Mouse (Mus musculus) stomach, embryonic 15.5 days (tissue): ENCODE data around the gene Mylip. TPM values are rescaled to one million over a fixed set of nuclear protein-coding genes. Genes with fewer than 3 reads are reported as not detected.

Experiments used
- ATAC-seq: fragments of 200-750 bp; cut with Nextera tagmentation; 2 replicates; pipeline ENCODE4 v1.8.0; 2017; ENCODE audit warnings: low read depth, moderate number of reproducible peaks, moderate TSS enrichment; ENCODE audit not compliant: insufficient read depth, low FRiP score
- H3K27ac ChIP-seq: fragments of 300-500 bp; sonication (generic); 2 replicates; pipeline ENCODE4 v1.5.1; 2015; ENCODE audit warnings: mild to moderate bottlenecking, inconsistent platforms
- H3K27me3 ChIP-seq: fragments of 300-500 bp; sonication (generic); replicated peaks from 2 replicates; pipeline ENCODE4 v1.6.1; 2015; ENCODE audit warnings: inconsistent platforms
- H3K36me3 ChIP-seq: fragments of 300-500 bp; sonication (generic); 2 replicates; pipeline ENCODE4 v1.6.1; 2015; ENCODE audit warnings: inconsistent platforms
- H3K4me1 ChIP-seq: fragments of 300-500 bp; sonication (generic); 2 replicates; pipeline ENCODE4 v1.6.1; 2015; ENCODE audit warnings: inconsistent platforms
- H3K4me2 ChIP-seq: fragments of 300-500 bp; sonication (generic); 2 replicates; pipeline ENCODE4 v1.6.1; 2015; ENCODE audit warnings: mild to moderate bottlenecking, inconsistent platforms
- H3K4me3 ChIP-seq: fragments of 300-500 bp; sonication (generic); replicated peaks from 2 replicates; pipeline ENCODE4 v1.5.1; 2015; ENCODE audit warnings: inconsistent platforms
- H3K9ac ChIP-seq: fragments of 300-500 bp; sonication (generic); 2 replicates; pipeline ENCODE4 v1.6.1; 2015; ENCODE audit warnings: inconsistent platforms
- H3K9me3 ChIP-seq: fragments of 300-500 bp; sonication (generic); 2 replicates; pipeline ENCODE4 v1.6.1; 2016; ENCODE audit warnings: inconsistent platforms
- WGBS: fragments of 180-500 bp; shearing (Covaris S2); methylation state at CpG from one replicate; pipeline ENCODE4 v1.1.7; 2015; 5-methylcytosine and 5-hydroxymethylcytosine counted together
- polyA plus RNA-seq: library from polyadenylated mRNA; unstranded; fragments of >200 nt; fragmentation: Nextera tagmentation; extraction: Ambion mirVana; gene quantifications from 2 replicates; pipeline ENCODE4 v1.2.1, GENCODE M21; 2015

Gene Mylip
- polyA plus RNA-seq, 1 experiment from 2014 or later, result 11.6 TPM

- no peak overlapping the region for H3K27ac ChIP-seq
- H3K27me3 ChIP-seq, result no peaks in the 10 kb centered on the region
- H3K9me3 ChIP-seq, result no peaks in the 10 kb centered on the region
- H3K4me1 ChIP-seq, result 0 out of 2 replicates have a peak, but pooled peaks cover 5% of the 10 kb centered on the region
- no peak for ATAC-seq
- 74% methylated on average over 4 of the region's 4 CpGs for WGBS
- H3K9ac ChIP-seq, result no peak overlapping the region
- peaks cover 58% of the 10 kb centered on the region for H3K36me3 ChIP-seq
- H3K4me3 ChIP-seq, result no peak overlapping the region
- H3K4me2 ChIP-seq, result no peak overlapping the region
Observed at GRCm38 (mm10) chr13:45410936-45411335, 21.4 kb downstream of the Mylip start.

- peaks cover 38% of the 10 kb centered on the region for H3K36me3 ChIP-seq
- WGBS, result 75% methylated on average over 1 of the region's 1 CpGs
- ATAC-seq, result no peak
- no peak overlapping the region for H3K9ac ChIP-seq
- no peak overlapping the region for H3K4me2 ChIP-seq
- H3K27me3 ChIP-seq, result no peaks in the 10 kb centered on the region
- no peak overlapping the region for H3K4me3 ChIP-seq
- H3K27ac ChIP-seq, result no peak overlapping the region
- H3K9me3 ChIP-seq, result no peaks in the 10 kb centered on the region
- H3K4me1 ChIP-seq, result 0 out of 2 replicates have a peak, but pooled peaks cover 10% of the 10 kb centered on the region
Observed at GRCm38 (mm10) chr13:45413066-45413465, 23.5 kb downstream of the Mylip start.

GRCm38 (mm10) chr13:45414031-45414430 is 24.5 kb downstream of the Mylip start:
- Histone ChIP-seq H3K27ac (no peak overlapping the region), H3K27me3 (no peaks in the 10 kb centered on the region), H3K36me3 (peaks cover 29% of the 10 kb centered on the region), H3K4me3 (no peak overlapping the region), H3K9ac (no peak overlapping the region), H3K4me1 (0 out of 2 replicates have a peak, but pooled peaks cover 10% of the 10 kb centered on the region), H3K4me2 (no peak overlapping the region), H3K9me3 (no peaks in the 10 kb centered on the region)
- 64% methylated on average over 9 of the region's 9 CpGs for WGBS
- ATAC-seq, result no peak

GRCm38 (mm10) chr13:45416621-45417057 is 27.1 kb downstream of the Mylip start:
- Histone ChIP-seq H3K36me3 (peaks cover 14% of the 10 kb centered on the region), H3K4me3 (no peak overlapping the region), H3K9me3 (no peaks in the 10 kb centered on the region), H3K27me3 (no peaks in the 10 kb centered on the region), H3K9ac (no peak overlapping the region), H3K27ac (no peak overlapping the region), H3K4me2 (peak overlapping the region; percentile 33), H3K4me1 (0 out of 2 replicates have a peak, but pooled peaks cover 10% of the 10 kb centered on the region)
- no peak for ATAC-seq
- WGBS, result 31% methylated on average over 14 of the region's 14 CpGs

GRCm38 (mm10) chr13:45418986-45419385 is 29.4 kb downstream of the Mylip start:
- H3K36me3 ChIP-seq, result no peaks in the 10 kb centered on the region
- H3K27me3 ChIP-seq, result no peaks in the 10 kb centered on the region
- H3K4me2 ChIP-seq, result no peak overlapping the region
- H3K4me1 ChIP-seq, result 0 out of 2 replicates have a peak, but pooled peaks cover 10% of the 10 kb centered on the region
- no peak overlapping the region for H3K27ac ChIP-seq
- no peaks in the 10 kb centered on the region for H3K9me3 ChIP-seq
- ATAC-seq, result no peak
- 77% methylated on average over 12 of the region's 12 CpGs for WGBS
- H3K4me3 ChIP-seq, result no peak overlapping the region
- no peak overlapping the region for H3K9ac ChIP-seq

- Histone ChIP-seq H3K9ac (no peak overlapping the region), H3K27ac (no peak overlapping the region), H3K36me3 (no peaks in the 10 kb centered on the region), H3K4me3 (no peak overlapping the region), H3K27me3 (no peaks in the 10 kb centered on the region), H3K9me3 (no peaks in the 10 kb centered on the region), H3K4me2 (no peak overlapping the region), H3K4me1 (no peaks in the 10 kb centered on the region)
- 88% methylated on average over 13 of the region's 13 CpGs for WGBS
- no peak for ATAC-seq
Observed at GRCm38 (mm10) chr13:45422251-45422650, 32.7 kb downstream of the Mylip start.

- H3K27ac ChIP-seq, result no peak overlapping the region
- H3K4me1 ChIP-seq, result no peaks in the 10 kb centered on the region
- H3K9ac ChIP-seq, result no peak overlapping the region
- H3K27me3 ChIP-seq, result no peaks in the 10 kb centered on the region
- H3K9me3 ChIP-seq, result no peaks in the 10 kb centered on the region
- H3K36me3 ChIP-seq, result no peaks in the 10 kb centered on the region
- H3K4me2 ChIP-seq, result no peak overlapping the region
- WGBS, result 58% methylated on average over 5 of the region's 5 CpGs
- no peak overlapping the region for H3K4me3 ChIP-seq
- no peak for ATAC-seq
Observed at GRCm38 (mm10) chr13:45422709-45423108, 33.2 kb downstream of the Mylip start.

- Histone ChIP-seq H3K4me2 (no peak overlapping the region), H3K9me3 (no peaks in the 10 kb centered on the region), H3K27me3 (no peaks in the 10 kb centered on the region), H3K36me3 (no peaks in the 10 kb centered on the region), H3K9ac (no peak overlapping the region), H3K27ac (no peak overlapping the region), H3K4me3 (no peak overlapping the region), H3K4me1 (no peaks in the 10 kb centered on the region)
- WGBS, result 83% methylated on average over 5 of the region's 5 CpGs
- no peak for ATAC-seq
Observed at GRCm38 (mm10) chr13:45423905-45424304, 34.4 kb downstream of the Mylip start.

GRCm38 (mm10) chr13:45429239-45429638 is 39.7 kb downstream of the Mylip start:
- H3K27me3 ChIP-seq, result no peaks in the 10 kb centered on the region
- 0 out of 2 replicates have a peak overlapping the region, but pooled peaks have one; percentile 2 for H3K27ac ChIP-seq
- no peaks in the 10 kb centered on the region for H3K36me3 ChIP-seq
- ATAC-seq, result no peak
- no peaks in the 10 kb centered on the region for H3K9me3 ChIP-seq
- no peak overlapping the region for H3K4me3 ChIP-seq
- H3K9ac ChIP-seq, result no peak overlapping the region
- 41% methylated on average over 11 of the region's 11 CpGs for WGBS
- H3K4me2 ChIP-seq, result no peak overlapping the region
- H3K4me1 ChIP-seq, result no peaks in the 10 kb centered on the region

GRCm38 (mm10) chr13:45437134-45437533 is 47.6 kb downstream of the Mylip start:
- Histone ChIP-seq H3K9ac (no peak overlapping the region), H3K4me3 (no peak overlapping the region), H3K27me3 (no peaks in the 10 kb centered on the region), H3K27ac (no peak overlapping the region), H3K36me3 (no peaks in the 10 kb centered on the region), H3K4me2 (no peak overlapping the region), H3K9me3 (no peaks in the 10 kb centered on the region), H3K4me1 (no peaks in the 10 kb centered on the region)
- 87% methylated on average over 9 of the region's 9 CpGs for WGBS
- ATAC-seq, result no peak

- H3K9ac ChIP-seq, result no peak overlapping the region
- H3K36me3 ChIP-seq, result no peaks in the 10 kb centered on the region
- H3K27ac ChIP-seq, result no peak overlapping the region
- 0 out of 2 replicates have a peak, but pooled peaks cover 4% of the 10 kb centered on the region for H3K4me1 ChIP-seq
- no peaks in the 10 kb centered on the region for H3K27me3 ChIP-seq
- no peaks in the 10 kb centered on the region for H3K9me3 ChIP-seq
- no peak overlapping the region for H3K4me3 ChIP-seq
- no peak for ATAC-seq
- WGBS, result 85% methylated on average over 6 of the region's 6 CpGs
- H3K4me2 ChIP-seq, result no peak overlapping the region
Observed at GRCm38 (mm10) chr13:45438853-45439252, 49.3 kb downstream of the Mylip start.

- no peak overlapping the region for H3K9ac ChIP-seq
- no peak overlapping the region for H3K27ac ChIP-seq
- H3K4me3 ChIP-seq, result no peak overlapping the region
- 0 out of 2 replicates have a peak, but pooled peaks cover 7% of the 10 kb centered on the region for H3K4me1 ChIP-seq
- no peak overlapping the region for H3K4me2 ChIP-seq
- H3K36me3 ChIP-seq, result no peaks in the 10 kb centered on the region
- H3K27me3 ChIP-seq, result no peaks in the 10 kb centered on the region
- 73% methylated on average over 5 of the region's 5 CpGs for WGBS
- no peak for ATAC-seq
- no peaks in the 10 kb centered on the region for H3K9me3 ChIP-seq
Observed at GRCm38 (mm10) chr13:45440226-45440625, 50.7 kb downstream of the Mylip start.

GRCm38 (mm10) chr13:45442451-45442850 is 52.9 kb downstream of the Mylip start:
- no peak overlapping the region for H3K4me3 ChIP-seq
- peak; percentile 79 for ATAC-seq
- H3K9ac ChIP-seq, result no peak overlapping the region
- H3K36me3 ChIP-seq, result no peaks in the 10 kb centered on the region
- WGBS, result 17% methylated on average over 4 of the region's 4 CpGs
- H3K27ac ChIP-seq, result no peak overlapping the region
- no peak overlapping the region for H3K4me2 ChIP-seq
- 0 out of 2 replicates have a peak, but pooled peaks cover 7% of the 10 kb centered on the region for H3K4me1 ChIP-seq
- H3K27me3 ChIP-seq, result no peaks in the 10 kb centered on the region
- H3K9me3 ChIP-seq, result no peaks in the 10 kb centered on the region
